Mouse (Mus musculus): ENCODE data around the gene Lamtor4. TPM values are rescaled to one million over a fixed set of nuclear protein-coding genes. Genes with fewer than 3 reads are reported as not detected.

The Lamtor4 gene
- polyA plus RNA-seq, 1 experiment from 2014 or later, result 80.6 TPM

DNA sequence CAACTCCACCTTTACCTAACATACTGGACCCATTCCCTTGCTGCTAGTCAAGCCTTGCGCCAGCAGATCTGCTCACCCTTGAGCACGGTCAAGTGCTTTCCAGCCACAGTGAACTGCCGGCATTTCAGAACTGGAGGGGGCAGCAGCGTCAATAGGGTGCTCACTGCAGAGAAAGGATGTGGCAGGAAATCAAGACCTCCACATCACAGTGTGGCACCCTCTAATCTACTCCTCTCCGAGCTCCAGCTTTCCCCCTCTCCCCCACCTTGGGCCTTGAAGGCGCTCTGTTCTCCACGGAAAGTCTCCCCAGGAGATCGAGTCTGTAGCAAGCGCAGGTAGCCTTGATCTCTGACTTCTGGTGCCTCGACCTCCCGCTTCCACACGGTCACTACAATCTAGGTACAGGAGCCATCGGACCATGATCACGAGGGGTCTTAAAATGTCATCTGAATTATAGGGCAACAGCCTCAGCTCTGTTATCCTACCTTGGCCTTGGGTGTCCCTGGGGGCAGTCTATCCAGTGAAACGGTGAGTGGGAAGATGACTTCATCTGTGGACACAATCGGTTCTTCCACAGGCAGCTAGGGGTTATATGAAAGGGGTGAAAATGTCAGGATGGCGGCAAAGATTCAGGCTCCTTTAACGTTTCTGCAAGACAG is 7.4 kb downstream of the Lamtor4 start:
- H3K4me2 ChIP-seq (replicated peaks), result peak overlapping the region; percentile 92
- no peak for ATAC-seq
- H3K36me3 ChIP-seq, result peaks cover 21% of the 10 kb centered on the region

GRCm38 (mm10) chr5:138263260-138264206 is 8.3 kb downstream of the Lamtor4 start, which contains the start of gene BC037034:
BC037034 (minus strand) TSS chr5:138264033.
- Histone ChIP-seq H3K4me1 (replicated peaks) (peaks cover 21% of the 10 kb centered on the region), H3K27me3 (replicated peaks) (no peaks in the 10 kb centered on the region), H3K9ac (peak within 1 kb of the TSS; percentile 84), H3K9me3 (no peaks in the 10 kb centered on the region), H3K36me3 (peaks cover 17% of the 10 kb centered on the region), H3K4me2 (replicated peaks) (peak within 1 kb of the TSS; percentile 92), H3K4me3 (replicated peaks) (peak within 1 kb of the TSS; percentile 80), H3K27ac (peak within 1 kb of the TSS; percentile 77)
- ATAC-seq, result peak; percentile 96
- WGBS, result under 1% methylated on average over 71 of the region's 71 CpGs

More for the DNA sequence above, 7.4 kb downstream of the Lamtor4 start:
- 62% methylated on average over 18 of the region's 18 CpGs for WGBS
- H3K4me3 ChIP-seq (replicated peaks), result peak overlapping the region; percentile 80
- H3K27me3 ChIP-seq (replicated peaks), result no peaks in the 10 kb centered on the region
- H3K4me1 ChIP-seq (replicated peaks), result peaks cover 21% of the 10 kb centered on the region
- no peaks in the 10 kb centered on the region for H3K9me3 ChIP-seq
- H3K9ac ChIP-seq, result peak overlapping the region; percentile 84
- no peak overlapping the region for H3K27ac ChIP-seq

GRCm38 (mm10) chr5:138264207-138264578 is 8.9 kb downstream of the Lamtor4 start:
- Histone ChIP-seq H3K9ac (peak overlapping the region; percentile 84), H3K4me3 (replicated peaks) (peak overlapping the region; percentile 80), H3K4me1 (replicated peaks) (peaks cover 21% of the 10 kb centered on the region), H3K27me3 (replicated peaks) (no peaks in the 10 kb centered on the region), H3K4me2 (replicated peaks) (peak overlapping the region; percentile 92), H3K36me3 (peaks cover 17% of the 10 kb centered on the region), H3K9me3 (no peaks in the 10 kb centered on the region), H3K27ac (no peak overlapping the region)
- no peak for ATAC-seq
- WGBS, result 12% methylated on average over 6 of the region's 6 CpGs

DNA sequence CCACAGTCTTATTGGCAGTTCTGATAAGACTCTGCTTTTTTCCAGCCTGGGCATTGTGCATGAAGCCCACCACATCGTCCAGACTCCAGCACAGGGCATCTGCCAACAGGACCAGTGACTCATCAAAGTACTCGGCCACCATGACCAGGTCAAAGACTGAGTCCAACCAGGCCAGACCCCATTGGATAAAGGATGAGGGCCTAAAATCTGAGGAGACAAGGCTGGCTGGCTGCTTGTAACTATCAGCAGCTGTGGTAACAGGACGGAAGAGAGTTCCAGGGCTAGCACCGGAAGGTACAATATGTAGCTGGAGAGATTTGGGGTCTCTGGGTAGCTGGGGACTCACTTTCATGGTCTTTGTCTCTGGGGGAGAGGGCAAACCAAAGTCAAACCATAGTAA is 10.4 kb downstream of the Lamtor4 start:
- Histone ChIP-seq H3K36me3 (peaks cover 11% of the 10 kb centered on the region), H3K9me3 (no peaks in the 10 kb centered on the region), H3K4me3 (replicated peaks) (no peak overlapping the region), H3K4me1 (replicated peaks) (peaks cover 17% of the 10 kb centered on the region), H3K27ac (no peak overlapping the region), H3K9ac (no peak overlapping the region), H3K4me2 (replicated peaks) (no peak overlapping the region), H3K27me3 (replicated peaks) (no peaks in the 10 kb centered on the region)
- no peak for ATAC-seq
- WGBS, result 95% methylated on average over 4 of the region's 4 CpGs

GRCm38 (mm10) chr5:138267114-138267513 is 11.8 kb downstream of the Lamtor4 start:
- ATAC-seq, result no peak
- Histone ChIP-seq H3K36me3 (peaks cover 3% of the 10 kb centered on the region; the same call in 1 of the 2 replicates), H3K4me3 (replicated peaks) (no peak overlapping the region), H3K9ac (no peak overlapping the region), H3K27me3 (replicated peaks) (no peaks in the 10 kb centered on the region), H3K27ac (no peak overlapping the region), H3K9me3 (no peaks in the 10 kb centered on the region), H3K4me1 (replicated peaks) (peaks cover 17% of the 10 kb centered on the region), H3K4me2 (replicated peaks) (no peak overlapping the region)
- 82% methylated on average over 3 of the region's 3 CpGs for WGBS

DNA sequence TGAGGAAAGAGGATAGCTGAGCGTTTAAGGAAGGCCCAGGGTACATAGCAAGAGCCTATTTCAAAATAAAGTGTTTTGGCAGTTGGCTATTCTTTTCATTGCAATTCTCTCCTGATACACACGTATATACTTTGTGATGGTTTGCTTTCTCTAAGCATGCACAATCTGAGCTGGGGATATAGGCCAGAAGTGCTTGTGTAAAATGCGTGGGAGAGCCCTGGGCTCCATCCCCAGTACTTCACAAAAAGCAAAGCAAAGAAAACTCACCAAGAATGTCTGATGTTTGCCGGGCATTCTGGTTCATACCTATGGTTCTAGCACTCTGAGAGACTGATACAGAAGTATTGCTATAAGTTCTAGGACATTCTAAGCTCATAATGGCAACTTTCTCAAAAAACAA is 13.7 kb downstream of the Lamtor4 start:
- ATAC-seq, result no peak
- Histone ChIP-seq H3K4me3 (replicated peaks) (no peak overlapping the region), H3K36me3 (peaks cover 3% of the 10 kb centered on the region; the same call in 1 of the 2 replicates), H3K9ac (no peak overlapping the region), H3K4me1 (replicated peaks) (peaks cover 4% of the 10 kb centered on the region), H3K9me3 (no peaks in the 10 kb centered on the region), H3K27ac (no peak overlapping the region), H3K27me3 (replicated peaks) (no peaks in the 10 kb centered on the region), H3K4me2 (replicated peaks) (no peak overlapping the region)
- WGBS, result 73% methylated on average over 4 of the region's 4 CpGs

DNA sequence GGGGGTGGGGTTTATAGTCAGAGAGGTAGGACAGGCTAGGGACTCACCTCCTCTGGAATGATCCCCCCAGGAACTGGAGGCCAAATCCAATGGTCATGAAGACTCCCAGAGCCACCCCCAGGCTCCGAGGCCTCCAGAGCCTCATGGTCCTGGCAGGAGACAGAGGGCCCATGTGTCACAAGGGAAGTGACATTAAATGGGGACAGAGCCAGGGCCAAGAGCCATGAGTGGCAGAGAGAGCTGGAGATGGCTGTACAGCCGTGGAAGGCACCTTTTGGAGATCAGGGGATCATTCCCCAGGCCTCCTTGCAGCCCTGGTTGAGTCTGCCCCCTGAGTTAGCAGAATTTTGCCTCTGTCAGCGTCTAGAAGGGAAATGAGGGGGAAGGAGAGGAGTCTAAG is 15.9 kb downstream of the Lamtor4 start:
- no peak overlapping the region for H3K4me3 ChIP-seq (replicated peaks)
- 70% methylated on average over 3 of the region's 3 CpGs for WGBS
- no peak overlapping the region for H3K4me2 ChIP-seq (replicated peaks)
- H3K27ac ChIP-seq, result no peak overlapping the region
- peaks cover 10% of the 10 kb centered on the region; the same call in 1 of the 2 replicates for H3K4me1 ChIP-seq (replicated peaks)
- no peaks in the 10 kb centered on the region for H3K27me3 ChIP-seq (replicated peaks)
- no peaks in the 10 kb centered on the region for H3K9me3 ChIP-seq
- H3K36me3 ChIP-seq, result peaks cover 1% of the 10 kb centered on the region; the same call in 1 of the 2 replicates
- no peak overlapping the region for H3K9ac ChIP-seq
- no peak for ATAC-seq

GRCm38 (mm10) chr5:138272409-138272923 is 17.2 kb downstream of the Lamtor4 start, which contains the start of gene Gal3st4:
Gal3st4 (minus strand) TSS chr5:138272840.
- Histone ChIP-seq H3K4me3 (replicated peaks) (peak within 1 kb of the TSS; percentile 15; the same call in 1 of the 2 replicates), H3K9me3 (no peaks in the 10 kb centered on the region), H3K9ac (peak within 1 kb of the TSS; percentile 37), H3K36me3 (no peaks in the 10 kb centered on the region), H3K27me3 (replicated peaks) (no peaks in the 10 kb centered on the region), H3K4me2 (replicated peaks) (peak within 1 kb of the TSS; percentile 52), H3K4me1 (replicated peaks) (peaks cover 10% of the 10 kb centered on the region; the same call in 1 of the 2 replicates), H3K27ac (peak within 1 kb of the TSS; percentile 36; the same call in 1 of the 2 replicates)
- 3% methylated on average over 12 of the region's 12 CpGs for WGBS
- peak; percentile 57; the same call in 1 of the 2 replicates for ATAC-seq

GRCm38 (mm10) chr5:138274186-138274585 is 18.9 kb downstream of the Lamtor4 start:
- Histone ChIP-seq H3K36me3 (no peaks in the 10 kb centered on the region), H3K27ac (no peak overlapping the region), H3K4me1 (replicated peaks) (peaks cover 17% of the 10 kb centered on the region; the same call in 1 of the 2 replicates), H3K4me3 (replicated peaks) (no peak overlapping the region), H3K27me3 (replicated peaks) (no peaks in the 10 kb centered on the region), H3K9ac (no peak overlapping the region), H3K9me3 (no peaks in the 10 kb centered on the region), H3K4me2 (replicated peaks) (no peak overlapping the region)
- ATAC-seq, result no peak
- WGBS, result 80% methylated on average over 8 of the region's 8 CpGs

- no peak overlapping the region for H3K9ac ChIP-seq
- H3K4me2 ChIP-seq (replicated peaks), result peak overlapping the region; percentile 47
- H3K27me3 ChIP-seq (replicated peaks), result no peaks in the 10 kb centered on the region
- no peaks in the 10 kb centered on the region for H3K36me3 ChIP-seq
- ATAC-seq, result no peak
- H3K4me1 ChIP-seq (replicated peaks), result peaks cover 22% of the 10 kb centered on the region
- H3K9me3 ChIP-seq, result no peaks in the 10 kb centered on the region
- H3K27ac ChIP-seq, result no peak overlapping the region
- H3K4me3 ChIP-seq (replicated peaks), result peak overlapping the region; percentile 11; the same call in 1 of the 2 replicates
- WGBS, result 34% methylated on average over 41 of the region's 41 CpGs
Observed at GRCm38 (mm10) chr5:138275216-138276050, 20.2 kb downstream of the Lamtor4 start.

DNA sequence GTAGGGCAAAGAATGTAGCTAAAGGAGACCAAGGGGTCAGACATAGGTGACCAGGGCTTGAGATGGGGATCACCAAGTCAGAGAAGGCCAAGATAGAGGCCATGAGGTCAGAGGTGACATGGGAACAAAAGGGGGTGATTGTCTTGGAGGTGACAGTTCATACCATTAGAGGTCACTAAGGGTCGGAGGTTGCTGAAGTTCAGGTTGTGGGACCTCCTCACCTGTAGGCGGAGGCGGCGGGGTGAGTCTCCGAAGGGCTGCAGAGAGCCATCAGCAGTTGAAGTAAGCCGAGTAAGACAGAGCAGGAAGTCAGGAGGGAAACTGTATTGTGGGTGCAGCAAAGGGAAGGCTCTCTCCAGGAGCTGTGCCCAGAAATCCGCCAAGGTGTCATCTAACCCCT is 22.7 kb downstream of the Lamtor4 start:
- Histone ChIP-seq H3K27me3 (replicated peaks) (no peaks in the 10 kb centered on the region), H3K4me3 (replicated peaks) (no peak overlapping the region), H3K9ac (no peak overlapping the region), H3K9me3 (no peaks in the 10 kb centered on the region), H3K36me3 (no peaks in the 10 kb centered on the region), H3K4me2 (replicated peaks) (0 out of 2 replicates have a peak overlapping the region, but pooled peaks have one; percentile 82), H3K4me1 (replicated peaks) (peaks cover 21% of the 10 kb centered on the region), H3K27ac (no peak overlapping the region)
- WGBS, result 87% methylated on average over 7 of the region's 7 CpGs
- no peak for ATAC-seq
